Mouse (Mus musculus): ENCODE measurements at regions not wholly inside any gene's neighbourhood (a gene's known extent, or its start where the extent isn't known, plus 50 kb on each side); places are given as distances from the start of the nearest gene placed in this dataset.
A peak's percentile ranks its signal among the peaks of the same experiment; 100 is the strongest.
"Not testable (repeated sequence)": the region's sequence is repeated elsewhere in the genome, so short reads cannot be mapped to it uniquely, and the experiment has no call there.

- not testable (repeated sequence) for DNase-seq (ENCODE audit: low spot score in 2 of 2)
Measured at GRCm38 (mm10) chr5:3141841-3142240, 199.4 kb upstream of the Cdk6 start.

DNA sequence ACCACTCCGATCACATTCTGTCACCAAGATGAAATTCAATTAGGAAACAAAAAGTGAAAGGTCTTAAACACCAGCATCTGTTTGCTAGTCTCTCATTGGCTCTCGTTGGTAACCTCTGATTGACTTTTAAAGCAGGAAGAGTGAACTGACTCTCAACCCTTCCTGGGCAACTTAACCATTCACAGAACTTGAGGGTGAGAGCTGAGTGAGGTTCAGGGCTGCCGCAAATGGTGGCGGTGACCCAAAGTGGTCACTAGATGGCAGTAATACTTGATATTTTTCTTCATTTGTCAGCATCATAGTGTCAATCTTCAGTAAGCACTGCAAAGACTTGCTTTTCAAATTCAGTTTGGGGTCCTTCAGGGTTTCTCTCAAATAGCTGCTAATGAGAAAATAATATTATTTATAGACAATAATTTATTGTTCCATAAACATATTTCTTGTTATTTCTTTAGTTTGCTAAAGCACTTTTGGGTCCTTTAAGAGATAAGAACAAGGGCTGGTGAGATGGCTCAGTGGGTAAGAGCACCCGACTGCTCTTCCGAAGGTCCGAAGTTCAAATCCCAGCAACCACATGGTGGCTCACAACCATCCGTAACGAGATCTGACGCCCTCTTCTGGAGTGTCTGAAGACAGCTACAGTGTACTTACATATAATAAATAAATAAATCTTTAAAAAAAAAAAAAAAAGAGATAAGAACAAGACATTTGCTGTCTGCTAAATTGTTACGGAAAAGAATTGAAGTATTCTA, 194.6 kb upstream of the Cdk6 start:
- DNase-seq (ENCODE audit: low spot score in 2 of 2): not testable (repeated sequence)

DNA sequence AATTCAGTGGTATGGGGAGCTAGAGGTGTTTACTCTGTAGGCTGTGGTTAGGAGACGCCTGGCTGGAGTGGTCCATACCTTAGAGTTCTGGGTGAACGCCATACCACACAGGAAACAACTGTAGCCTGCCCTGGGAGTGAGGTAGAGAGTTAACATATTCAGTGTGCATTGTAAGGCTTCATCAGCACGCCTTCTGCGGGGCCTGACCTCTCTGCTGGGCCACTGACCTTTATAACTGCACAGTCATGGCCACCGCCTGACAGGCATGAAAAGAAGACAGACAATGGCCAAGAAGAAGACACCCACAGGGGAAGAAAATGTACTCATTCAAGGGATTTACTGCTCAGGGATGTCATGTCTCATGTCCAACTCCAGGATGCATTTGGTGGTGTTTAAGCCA, 191.4 kb upstream of the Cdk6 start:
- not testable (repeated sequence) for DNase-seq (ENCODE audit: low spot score in 2 of 2)

DNA sequence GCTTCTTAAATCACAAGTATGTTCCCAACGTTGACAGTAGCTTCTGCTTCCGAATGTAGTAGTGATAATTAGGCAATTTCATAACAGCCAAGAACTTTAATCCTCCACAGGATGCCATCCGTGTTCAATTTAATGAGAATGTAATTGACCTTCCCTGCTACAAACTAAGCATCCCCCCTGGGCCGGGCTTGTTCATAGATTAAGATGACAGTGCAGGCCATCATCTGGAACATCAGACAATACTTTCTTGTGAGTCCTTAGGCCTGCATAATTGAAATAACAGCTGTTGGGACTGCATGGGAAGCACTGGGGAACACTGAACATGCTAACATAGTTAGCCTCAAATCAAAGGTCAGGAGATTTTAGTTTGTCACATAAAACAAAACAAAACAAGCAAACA, 190.5 kb upstream of the Cdk6 start:
- DNase-seq (ENCODE audit: low spot score in 2 of 2): not testable (repeated sequence)

DNA sequence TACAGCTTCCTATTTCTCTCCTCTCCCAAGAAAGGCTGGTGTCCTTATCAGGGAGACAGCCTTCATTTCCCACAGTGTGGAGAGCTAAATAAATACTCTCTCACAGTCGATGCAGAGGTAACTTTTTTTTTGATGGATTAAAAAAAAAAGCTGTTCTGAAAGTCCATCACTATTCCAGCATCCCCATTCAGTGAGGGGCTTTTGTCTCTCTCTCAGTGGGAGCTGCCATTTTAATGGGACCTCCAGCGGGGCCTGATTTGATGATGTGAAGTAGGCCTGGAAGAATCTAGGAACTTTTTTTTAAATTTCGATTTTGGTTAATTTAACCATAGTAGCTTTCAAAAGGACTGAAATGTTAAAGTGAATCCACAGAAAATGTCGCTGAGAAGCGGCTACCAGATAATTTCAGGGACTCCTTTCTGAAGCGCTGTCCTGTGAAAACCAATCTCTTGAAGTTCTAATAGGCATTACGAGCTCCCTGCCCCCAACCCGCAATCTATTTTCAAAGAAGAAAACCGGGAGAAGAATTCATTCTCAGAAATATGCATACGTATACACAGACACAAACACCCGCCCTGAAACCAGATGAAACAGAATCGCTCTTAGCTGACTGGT, 189.6 kb upstream of the Cdk6 start:
- DNase-seq (ENCODE audit: low spot score in 2 of 2): not testable (repeated sequence)

DNA sequence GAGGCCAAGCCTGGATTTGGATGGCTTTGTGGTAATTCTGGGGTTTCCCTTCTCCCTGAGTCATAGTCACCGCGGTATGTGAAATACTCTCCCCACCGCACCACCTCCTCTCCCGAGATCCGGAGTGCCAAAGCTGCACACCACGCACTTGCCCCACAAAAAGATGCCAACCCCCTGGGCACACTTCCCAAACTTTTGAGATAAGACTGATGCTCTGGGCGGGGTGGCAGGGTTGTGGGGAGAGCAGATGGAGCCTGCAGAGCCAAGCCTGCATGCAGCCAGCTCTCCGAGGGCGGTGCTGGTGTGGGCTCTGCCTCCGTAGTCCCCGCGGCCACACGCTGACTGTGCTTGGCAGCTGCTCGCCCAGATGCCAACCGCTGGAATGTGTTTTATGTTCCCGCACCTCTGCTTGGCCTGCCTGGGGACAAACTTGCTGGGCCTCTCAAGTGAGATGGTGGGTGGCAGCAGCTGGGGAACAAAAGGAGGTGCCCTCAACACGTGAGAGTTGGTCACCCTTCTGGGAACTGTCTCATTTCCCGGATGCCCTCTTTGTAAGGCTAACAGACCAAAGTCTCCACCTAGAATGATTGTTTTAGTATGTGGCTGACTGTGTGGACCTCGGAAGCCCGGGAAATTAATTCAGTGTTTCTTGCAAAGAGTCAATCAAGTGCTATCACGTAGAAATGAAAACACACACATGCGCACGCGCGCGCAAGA, 189.0 kb upstream of the Cdk6 start:
- DNase-seq (ENCODE audit: low spot score in 2 of 2): peak; percentile 37 to 44

- DNase-seq (ENCODE audit: low spot score in 2 of 2): not testable (repeated sequence)
Measured at GRCm38 (mm10) chr5:3165511-3165910, 175.8 kb upstream of the Cdk6 start.

- DNase-seq (ENCODE audit: low spot score in 2 of 2): not testable (repeated sequence)
Measured at GRCm38 (mm10) chr5:3166496-3166895, 174.8 kb upstream of the Cdk6 start.

- not testable (repeated sequence) for DNase-seq (ENCODE audit: low spot score in 2 of 2)
Measured at GRCm38 (mm10) chr5:3193592-3193991, 147.7 kb upstream of the Cdk6 start.

- DNase-seq (ENCODE audit: low spot score in 2 of 2): peak; percentile 2 to 21
Measured at GRCm38 (mm10) chr5:3197952-3198841, 143.1 kb upstream of the Cdk6 start.

DNA sequence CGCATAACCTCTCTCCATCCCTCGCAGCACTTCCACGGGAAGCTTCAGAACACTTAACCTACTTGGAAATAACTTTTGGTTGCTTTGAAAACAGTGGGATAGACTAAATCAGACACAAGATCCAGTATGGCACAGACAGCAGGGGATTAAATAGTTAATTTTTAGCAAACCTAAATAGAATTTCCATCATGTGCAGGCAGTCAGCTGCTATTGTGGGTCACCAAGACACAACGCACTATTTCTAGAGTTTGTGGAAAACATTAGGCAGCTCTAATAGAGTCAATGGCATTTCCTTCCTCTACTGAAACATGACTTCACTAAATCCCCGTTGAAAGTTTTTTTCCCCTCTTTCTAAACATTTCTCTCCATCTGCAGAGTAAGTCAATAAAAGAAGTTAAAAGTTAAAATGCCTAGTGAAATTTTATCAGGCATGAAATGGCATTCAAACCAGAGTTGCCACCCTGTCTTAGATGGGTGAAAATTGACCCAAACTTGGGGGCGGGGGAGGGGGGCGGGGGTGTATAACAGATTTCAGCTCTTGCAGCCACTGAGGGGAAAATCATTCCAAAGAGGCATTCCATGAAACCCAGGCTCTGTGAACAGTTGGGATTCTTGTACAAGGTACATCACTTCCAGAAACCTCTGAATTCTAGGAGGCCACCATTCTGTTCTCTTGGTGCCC, 142.3 kb upstream of the Cdk6 start:
- not testable (repeated sequence) for DNase-seq (ENCODE audit: low spot score in 2 of 2)

DNA sequence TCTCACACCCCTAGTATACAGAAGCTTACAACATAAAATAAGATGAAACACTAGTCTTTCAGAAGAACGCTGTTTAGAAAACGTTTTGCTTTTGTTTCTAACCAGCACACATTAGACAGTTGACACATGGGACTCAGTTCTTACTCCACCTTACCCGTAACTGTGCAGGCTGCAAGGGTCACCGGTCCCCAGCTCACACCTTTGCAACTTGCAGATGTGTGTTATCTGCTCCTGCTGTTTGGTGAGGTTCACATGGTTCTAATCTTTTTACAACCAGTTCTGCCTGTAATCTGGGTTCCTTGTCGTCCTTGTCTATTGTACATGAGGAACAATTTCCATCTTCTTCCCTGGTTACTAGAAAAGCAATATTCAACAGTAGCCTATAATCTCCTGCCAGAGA, 135.1 kb upstream of the Cdk6 start:
- not testable (repeated sequence) for DNase-seq (ENCODE audit: low spot score in 2 of 2)

DNA sequence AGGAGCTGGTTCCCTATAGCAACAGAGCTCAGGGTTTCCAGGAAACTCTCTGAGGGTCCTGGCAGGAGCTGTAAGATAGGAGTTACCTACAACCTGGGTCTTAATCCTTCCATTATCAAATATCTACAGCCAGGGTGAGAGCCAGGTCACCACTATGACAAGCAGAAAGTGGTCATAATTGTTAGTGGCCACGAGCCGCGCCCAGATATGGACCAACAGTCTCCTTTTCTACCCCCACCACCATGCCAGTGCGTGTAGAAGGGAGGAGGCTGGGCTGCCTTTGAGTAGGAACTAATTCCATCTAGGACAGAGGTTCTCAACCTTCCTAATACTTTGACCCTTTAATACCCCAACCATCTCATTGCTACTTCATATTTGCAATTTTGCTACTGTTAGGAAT, 133.0 kb upstream of the Cdk6 start:
- DNase-seq (ENCODE audit: low spot score in 2 of 2): not testable (repeated sequence)

DNA sequence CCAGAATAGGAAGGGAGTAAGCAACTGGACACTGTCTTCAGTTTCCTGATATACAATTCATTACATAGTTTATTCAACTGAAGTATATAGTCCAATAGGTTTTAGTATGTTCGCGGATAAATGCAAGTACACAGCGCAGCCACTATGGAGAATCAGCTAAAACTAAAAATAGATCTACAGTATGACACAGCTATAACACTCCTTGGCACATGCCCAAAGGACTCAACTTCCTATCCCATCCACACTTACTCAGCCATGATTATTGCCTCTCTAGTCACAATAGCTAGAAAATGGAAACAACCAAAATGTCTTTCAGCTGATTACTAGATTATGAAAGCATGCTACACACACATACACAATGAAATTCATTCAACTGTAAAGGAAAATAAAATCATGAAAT, 130.0 kb upstream of the Cdk6 start:
- DNase-seq (ENCODE audit: low spot score in 2 of 2): no peak

GRCm38 (mm10) chr5:3216053-3216452, 125.2 kb upstream of the Cdk6 start:
- no peak for DNase-seq (ENCODE audit: low spot score in 2 of 2)

DNA sequence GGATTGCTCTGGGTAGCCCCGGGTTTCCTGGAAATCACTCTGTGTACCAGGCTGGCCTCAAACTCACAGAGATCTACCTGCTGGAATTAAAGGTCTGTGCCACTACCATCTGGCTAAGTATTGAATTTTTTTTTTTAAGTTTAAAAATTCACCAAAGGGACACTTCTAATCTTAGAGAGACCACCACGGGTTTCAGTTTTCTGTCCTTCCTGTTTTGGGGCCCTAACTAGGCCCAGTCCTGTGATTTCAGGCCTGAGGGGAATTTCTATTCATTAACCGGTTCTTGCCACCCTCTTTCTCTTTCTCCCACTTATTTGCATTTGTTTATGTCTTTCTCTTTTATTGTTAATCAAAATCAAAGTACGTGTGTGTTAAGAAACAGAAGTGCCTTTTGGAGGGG, 122.1 kb upstream of the Cdk6 start:
- DNase-seq (ENCODE audit: low spot score in 2 of 2): no peak

GRCm38 (mm10) chr5:3219770-3220169, 121.5 kb upstream of the Cdk6 start:
- no peak for DNase-seq (ENCODE audit: low spot score in 2 of 2)

DNA sequence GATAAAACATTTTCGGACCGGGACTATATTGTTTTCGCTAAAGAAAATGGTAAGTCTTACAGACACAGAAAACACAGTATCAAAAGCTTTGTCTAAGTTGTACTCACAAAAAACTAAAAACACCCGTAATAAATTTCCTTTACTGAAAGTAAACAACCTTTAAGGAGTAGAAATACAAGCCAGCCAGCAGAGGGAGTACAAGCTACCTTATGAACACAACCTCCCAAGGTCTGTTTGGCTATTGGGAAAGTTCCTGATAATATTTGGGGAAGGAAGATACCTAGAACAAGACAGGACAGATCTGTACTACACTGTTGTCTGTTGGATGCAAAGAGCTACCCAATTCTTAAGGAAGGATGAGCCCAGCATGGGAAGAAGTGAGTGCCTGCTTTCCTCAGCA, 117.5 kb upstream of the Cdk6 start:
- DNase-seq (ENCODE audit: low spot score in 2 of 2): peak in 1 of 2 experiments; percentile 8

DNA sequence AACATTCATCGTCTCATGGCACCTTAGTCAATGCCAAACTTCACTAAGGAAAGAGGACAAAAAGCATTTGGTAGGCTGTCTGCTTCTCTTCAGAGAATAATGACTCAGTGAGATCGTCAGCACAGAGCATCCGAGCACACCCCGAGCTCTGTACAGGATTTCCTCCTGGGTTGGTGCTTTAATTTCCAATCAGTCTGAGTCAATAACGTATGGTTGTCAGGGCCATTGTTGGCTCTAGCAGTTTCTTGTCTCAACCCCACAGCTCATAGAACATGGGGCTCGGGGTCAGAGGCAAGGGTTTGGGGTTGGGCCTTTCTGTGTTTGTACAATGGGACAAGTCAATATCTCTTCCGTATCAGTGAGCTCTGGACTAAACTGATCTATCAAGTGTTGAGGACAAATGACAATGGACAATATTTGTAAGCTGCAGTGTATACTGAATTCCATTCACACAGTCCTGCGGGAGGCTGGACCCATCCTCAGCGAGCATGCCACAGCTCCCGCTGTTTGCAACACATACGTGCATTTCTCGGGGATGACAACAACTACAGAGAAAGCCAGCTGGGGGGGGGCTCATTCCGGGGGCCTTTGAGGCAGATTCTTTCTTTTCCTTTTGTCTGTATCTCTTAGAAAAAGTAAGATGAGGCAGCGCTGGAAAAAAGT, 116.8 kb upstream of the Cdk6 start:
- DNase-seq (ENCODE audit: low spot score in 2 of 2): not testable (repeated sequence)

GRCm38 (mm10) chr5:3225358-3225757, 115.9 kb upstream of the Cdk6 start:
- DNase-seq (ENCODE audit: low spot score in 2 of 2): not testable (repeated sequence)
